Mouse (Mus musculus) fibroblast of lung, adult 2 months (primary cell): ENCODE measurements around the gene Zfp358.

Experiments
- DNase-seq: peaks from one replicate; pipeline ENCODE4 v3.0.0-alpha.2; 2011; ENCODE audit warnings: low read depth

Zfp358 gene

DNA sequence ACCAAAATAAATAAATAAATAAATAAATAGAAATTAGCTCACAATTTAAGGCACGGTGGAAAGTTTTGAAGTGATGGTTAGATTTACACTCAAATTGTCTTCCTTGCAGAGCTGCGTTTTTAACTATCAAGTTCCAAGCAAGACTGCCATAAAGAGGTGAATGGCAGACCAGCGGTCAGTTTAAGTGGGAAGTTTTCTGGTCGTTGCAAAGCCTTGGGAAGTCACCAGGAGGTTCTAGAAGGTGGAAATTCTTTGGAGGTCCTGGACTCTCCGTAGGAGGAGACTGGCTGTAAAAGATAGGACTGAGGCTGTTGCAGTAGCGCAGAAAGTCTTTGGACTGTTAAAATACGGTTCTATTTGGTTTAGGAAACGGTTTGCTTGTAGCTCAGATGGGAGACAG is 6.8 kb downstream of the Zfp358 start:
- DNase-seq: no peak

DNA sequence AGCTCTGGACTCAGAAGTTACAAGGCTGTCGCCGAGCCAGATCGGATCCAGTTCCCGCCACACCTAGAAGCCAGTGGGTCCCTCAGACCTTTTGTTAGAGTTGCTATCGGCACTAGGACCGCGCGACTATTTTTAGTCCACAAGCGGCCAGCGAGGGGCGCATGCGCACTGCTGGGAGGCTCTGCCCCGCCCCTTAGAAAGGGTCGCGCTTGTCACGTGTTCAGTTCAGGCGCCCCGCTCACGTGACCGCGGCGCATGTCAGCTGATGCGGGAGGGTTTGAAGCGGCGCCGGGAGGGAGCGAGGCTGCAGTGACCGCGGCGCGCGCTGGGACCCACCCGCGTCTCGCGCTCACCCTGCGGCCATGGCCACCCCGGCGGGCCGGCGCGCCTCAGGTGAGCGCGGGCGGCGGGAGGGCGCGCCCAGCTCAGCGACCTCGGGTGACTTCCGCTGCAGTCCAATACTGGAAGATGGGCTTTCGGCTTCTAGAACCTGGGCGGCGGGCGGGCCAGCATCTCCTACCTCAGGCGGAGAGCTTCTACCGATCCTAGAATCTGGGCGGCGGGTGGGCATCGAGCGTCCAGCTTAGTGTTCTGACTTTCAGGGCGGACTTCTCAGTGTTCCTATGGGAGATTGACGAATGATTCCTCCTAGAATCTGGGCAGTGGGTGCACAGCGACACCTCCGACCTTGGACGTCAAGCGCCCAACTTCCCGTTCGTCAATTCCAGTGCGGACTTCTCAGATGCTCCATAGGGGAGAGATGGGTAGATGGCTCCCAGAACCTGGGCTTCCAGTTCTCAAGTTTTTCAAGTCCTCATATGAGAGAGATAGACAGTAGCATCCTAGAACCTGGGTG is 7.5 kb downstream of the Zfp358 start, which contains the start of gene Mcoln1:
Mcoln1 (plus strand) TSS at position 223 of the 856 bp plus-strand sequence.
- DNase-seq: peak; percentile 94

DNA sequence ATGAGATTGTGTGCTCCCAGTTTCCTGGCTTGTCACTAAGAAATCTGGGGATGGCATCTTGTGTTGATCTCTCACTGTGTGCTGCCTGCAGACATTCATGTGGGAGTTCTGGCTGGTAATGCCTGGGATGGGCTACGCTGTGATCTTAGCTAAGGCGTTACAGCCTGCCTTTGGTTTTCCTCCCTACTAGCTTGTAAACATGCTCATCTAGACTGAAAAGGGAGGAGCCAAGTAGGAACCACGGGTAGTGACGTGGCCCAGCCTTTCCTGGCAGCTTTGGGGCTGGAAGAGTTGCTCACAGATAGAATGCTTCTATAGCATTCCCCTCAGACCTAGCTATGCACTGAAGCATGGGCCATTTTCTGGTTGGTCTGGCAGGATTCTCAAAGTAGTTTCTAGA is 9.3 kb downstream of the Zfp358 start:
- no peak for DNase-seq

DNA sequence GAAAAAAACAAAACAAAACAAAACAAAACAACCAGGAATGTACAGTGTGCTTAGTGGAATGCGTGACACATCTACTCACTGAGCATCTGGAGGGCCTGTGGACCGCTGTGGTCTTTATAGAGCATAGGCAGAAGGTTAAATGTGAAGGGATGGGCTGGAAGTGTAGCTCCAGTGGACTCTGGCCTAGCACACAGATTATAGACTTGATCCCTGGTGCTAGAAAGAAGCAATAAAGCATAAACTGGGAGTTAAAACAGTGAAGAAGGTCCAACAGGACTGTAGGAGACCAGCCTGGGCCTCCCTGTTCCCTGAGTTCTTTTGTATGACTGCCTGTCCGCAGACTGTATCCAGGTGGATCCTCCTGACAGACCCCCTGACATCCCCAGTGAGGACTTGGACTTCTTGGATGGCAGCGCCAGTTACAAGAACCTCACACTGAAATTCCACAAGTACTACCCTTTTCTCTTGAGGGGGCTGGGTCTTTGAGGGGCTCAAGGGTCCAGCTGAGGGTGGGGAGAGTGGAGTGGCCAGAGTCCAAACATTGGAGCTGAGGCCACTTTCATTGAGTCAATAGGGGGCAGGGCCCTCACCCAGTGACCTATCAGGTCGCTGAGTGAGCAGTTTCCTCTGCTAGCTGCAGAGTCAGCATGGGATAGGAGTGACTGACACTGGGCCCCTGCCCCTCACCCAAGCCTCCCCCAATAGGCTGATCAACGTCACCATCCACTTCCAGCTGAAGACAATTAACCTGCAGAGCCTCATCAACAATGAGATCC is 15.2 kb downstream of the Zfp358 start:
- no peak for DNase-seq

DNA sequence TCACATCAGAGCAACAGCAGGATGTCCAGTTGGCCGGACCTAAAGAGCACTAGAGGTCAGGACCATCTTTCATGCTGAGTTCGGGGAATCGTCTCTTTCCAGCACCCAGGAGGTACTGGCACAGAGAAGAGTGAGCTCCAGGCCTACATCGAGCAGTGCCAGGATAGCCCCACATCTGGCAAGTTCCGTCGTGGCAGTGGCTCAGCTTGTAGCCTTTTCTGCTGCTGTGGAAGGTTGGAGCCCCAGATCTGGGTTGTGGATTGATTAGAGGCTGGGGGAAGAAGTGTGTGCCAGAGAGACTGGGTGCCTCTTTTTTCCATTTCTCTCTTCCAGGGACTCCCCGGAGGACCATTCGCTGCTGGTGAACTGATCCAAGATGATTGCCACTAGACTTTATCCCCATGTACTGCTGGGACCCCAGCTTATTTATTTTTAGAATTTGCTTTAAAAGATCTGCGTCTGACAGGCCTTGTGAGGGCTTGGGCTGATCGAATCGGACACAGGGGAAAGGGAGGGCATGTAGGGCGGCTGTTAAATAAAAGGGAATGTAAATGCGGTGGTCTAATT is 21.8 kb downstream of the Zfp358 start:
- no peak for DNase-seq

DNA sequence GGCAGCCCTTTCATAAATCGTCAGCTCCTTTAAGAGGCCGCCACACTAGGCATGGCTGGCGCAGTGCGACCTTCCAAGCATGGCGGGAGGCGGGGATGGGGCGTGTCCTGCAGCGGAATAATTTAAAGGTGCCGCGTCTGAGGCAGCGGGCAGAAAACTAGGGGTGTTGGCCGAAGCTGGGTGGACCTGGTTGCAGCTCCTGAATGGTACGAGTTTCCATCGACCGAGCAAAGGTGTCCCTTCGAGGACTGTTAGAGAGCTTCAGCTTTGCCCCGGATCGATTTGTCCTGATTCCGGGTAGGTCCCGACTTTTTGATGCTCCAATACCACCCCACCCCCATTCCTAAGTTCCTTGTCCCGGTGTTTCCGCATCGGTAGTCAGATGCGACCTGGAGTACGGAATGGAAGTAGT is 22.3 kb downstream of the Zfp358 start, which contains the start of gene Pnpla6:
Pnpla6 (plus strand) TSS at position 125 of the 412 bp plus-strand sequence.
- DNase-seq: peak; percentile 56

DNA sequence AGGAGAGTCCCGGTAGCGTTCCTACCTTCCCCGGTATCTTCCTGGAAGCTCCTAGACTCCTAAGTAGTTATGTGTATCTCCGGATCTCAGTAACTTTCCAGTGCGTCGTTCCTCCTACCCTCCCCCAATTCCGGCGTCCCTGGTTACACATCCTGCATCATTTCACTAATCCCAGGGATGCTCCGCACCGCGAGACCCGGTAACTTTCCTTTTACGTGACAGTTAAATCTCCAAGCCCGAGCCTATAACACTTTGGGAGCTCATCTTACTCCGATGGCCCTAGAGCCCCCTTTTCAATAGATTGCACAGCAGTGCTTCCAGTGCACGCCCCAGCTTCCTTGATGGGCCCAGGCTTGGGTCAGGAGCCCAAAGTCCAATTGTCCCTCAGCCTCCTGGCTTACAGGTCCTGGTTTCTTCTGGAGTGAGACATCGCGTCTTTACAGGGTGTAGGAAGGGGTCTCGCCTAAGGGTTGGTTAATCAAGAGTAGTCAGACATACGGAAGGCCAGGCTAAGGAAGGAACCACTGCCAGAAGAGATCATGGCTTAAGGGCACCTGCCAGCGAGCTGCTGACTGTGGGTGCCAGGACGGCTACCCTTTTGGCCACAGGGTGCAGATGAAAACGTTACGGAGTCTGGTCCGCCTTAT is 23.0 kb downstream of the Zfp358 start:
- no peak for DNase-seq

DNA sequence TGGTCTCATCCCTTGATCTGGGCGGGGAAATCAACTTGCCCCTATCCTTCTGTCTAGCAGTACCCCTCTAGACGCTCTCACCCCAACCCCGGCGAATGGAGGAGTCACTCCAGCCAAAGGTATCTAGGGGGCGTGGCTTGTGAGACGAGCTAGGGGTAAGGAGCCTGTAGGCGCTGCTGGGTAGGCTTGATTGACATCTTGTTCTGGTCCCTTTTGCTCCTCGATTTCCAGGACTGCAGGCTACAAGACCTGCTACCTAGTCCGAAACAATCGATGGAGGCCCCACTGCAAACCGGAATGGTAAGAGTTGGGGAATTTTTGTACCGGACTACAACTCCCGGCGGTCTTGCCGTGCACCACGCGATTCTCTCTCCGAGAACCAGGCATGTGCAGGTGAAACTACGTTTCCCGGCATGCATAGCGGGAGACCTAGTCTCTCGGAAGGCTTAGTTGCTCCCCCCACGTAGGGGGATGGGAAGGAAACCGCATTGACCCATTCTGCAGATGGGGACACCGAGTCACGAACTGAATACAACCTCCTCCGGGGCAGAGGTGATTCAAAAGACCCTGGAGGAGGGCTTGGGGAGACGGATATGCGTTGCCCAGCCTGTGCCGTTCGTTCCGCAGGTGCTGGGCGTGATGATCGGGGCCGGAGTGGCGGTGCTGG is 23.6 kb downstream of the Zfp358 start:
- DNase-seq: peak; percentile 86

DNA sequence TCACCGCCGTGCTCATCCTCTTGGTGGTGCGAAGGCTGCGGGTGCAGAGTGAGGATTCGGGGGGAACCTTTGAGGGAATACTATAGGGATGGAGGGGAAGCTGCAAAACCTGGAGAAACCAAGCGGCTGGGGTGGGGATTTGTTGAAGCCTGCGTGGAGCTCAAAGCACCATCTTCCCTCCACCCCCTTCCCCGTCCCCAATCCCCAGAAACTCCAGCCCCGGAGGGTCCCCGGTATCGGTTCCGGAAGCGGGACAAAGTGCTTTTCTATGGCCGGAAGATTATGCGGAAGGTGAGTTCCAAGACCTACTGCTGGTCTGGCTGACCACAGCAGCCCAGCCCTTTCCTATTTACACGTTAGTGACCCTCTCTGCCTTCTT is 24.2 kb downstream of the Zfp358 start:
- DNase-seq: no peak

DNA sequence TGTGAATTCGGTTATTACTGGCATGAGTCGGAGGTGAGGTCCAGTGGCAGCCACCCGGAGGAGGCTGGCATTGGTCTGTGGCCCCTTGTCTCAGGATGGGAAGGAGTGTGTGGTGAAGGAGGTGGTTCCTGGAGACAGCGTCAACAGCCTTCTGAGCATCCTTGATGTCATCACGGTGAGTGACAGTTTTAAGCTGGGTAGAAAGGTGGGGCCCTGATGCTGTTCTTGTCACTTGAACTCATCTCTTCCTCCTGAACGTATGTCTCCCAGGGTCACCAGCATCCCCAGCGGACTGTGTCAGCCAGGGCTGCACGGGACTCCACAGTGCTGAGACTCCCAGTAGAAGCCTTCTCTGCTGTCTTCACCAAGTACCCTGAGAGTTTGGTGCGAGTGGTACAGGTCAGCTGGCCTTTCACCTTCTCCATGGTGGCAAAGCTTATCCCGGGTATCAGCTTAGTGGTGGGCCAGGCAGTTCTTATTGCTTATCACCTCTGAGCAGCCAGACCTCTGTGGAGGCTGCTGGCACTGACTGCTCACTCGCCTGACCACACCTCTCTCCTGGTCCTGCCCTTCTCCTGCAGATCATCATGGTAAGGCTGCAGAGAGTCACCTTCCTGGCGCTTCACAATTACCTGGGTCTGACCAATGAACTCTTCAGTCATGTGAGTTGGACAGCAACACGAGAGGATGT is 29.2 kb downstream of the Zfp358 start:
- no peak for DNase-seq

DNA sequence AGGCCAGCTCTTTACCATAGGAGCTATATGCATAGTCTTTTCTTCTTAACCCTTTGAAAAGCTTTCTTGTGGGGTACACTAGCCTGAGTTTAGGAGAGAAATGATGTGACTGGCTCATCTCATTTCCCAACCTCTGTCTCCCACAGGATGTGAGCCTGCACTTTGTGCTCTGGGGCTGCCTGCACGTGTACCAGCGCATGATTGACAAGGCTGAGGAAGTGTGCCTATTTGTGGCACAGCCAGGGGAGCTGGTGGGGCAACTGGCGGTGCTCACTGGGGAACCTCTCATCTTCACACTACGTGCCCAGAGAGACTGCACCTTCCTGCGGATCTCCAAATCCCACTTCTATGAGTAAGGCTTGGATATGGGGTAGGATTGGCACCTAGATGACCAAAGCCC is 37.9 kb downstream of the Zfp358 start:
- no peak for DNase-seq

DNA sequence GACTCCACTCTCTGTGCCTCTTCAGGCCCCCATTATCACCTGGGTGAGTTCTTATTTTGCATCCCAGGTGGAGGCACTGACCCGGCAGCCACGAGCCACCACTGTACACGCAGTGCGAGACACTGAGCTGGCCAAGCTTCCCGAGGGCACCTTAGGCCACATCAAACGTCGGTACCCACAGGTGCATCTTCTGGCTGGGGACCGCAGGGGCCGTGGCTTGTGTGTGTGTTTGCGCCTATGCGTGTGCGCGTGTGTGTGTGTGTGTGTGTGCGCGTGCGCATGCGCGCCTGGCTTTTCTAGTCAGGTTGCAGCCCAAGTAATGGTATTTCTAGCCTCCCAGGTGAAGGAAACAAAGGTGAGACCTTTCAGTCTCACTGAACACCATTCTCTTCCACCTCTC is 39.0 kb downstream of the Zfp358 start:
- no peak for DNase-seq

DNA sequence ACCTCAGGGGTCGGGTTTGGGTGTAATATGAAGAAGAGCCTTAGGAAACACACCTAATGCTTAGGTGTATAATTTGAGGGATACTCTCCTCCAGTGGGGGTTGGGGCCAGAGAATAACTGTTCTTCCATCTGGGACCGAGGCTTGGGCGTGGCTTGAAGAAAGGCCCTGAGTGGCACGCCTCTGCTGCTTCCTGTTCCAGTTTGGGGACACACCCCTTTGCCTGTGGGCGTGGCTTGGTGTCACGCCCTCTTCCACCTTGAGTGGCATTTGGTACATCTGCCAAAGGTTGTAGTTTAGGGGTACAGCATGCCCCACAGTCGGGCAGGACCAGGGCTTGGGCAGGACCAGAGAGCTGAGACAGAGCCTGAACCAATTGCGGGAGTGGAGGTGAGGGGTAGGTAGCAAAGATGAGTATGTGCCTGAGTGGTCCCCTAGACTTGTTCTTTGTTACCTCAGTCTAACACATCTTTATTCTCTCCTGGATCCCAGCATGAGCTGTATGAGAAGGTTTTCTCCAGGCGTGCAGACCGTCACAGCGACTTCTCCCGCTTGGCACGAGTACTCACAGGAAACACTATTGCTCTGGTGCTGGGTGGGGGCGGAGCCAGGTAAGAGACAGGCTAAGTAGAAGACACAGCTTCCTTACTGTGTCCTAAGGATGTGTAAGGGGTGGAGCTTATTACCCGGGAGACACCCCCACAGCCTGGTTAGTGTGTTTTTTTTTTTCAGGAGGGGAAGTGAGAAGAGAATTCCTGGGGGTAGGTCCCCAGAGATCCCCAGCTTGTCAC is 43.3 kb downstream of the Zfp358 start:
- no peak for DNase-seq

DNA sequence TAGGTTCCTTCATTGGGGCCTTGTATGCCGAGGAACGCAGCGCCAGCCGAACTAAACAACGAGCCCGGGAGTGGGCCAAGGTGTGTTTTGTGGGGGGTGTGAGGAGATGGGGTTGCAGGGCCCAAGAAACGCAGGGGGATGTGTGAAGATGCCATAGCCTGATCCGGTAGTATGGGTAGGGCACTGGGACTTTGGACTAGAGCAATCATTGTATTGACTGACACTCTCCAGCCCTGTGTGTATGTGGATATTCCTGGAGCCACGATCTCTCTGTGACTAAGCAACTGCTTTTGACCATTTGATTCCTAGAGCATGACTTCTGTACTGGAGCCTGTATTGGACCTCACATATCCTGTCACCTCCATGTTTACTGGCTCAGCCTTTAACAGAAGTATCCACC is 44.0 kb downstream of the Zfp358 start:
- DNase-seq: no peak

DNA sequence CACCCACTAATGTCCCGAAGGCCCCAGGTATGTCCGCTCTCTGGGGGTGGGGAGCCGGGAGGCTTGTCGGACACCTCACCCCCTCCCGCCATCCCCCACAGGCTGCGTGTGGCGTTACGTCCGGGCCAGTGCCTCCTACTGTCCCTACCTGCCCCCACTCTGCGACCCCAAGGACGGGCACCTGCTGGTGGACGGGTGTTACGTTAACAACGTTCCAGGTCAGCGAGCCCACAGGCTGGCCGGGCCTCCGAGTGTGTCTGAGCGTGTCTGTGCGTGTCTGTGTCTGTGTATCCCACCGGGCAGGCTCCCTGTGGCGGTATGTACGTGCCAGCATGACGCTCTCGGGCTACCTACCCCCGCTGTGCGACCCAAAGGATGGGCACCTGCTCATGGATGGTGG is 44.7 kb downstream of the Zfp358 start:
- no peak for DNase-seq

DNA sequence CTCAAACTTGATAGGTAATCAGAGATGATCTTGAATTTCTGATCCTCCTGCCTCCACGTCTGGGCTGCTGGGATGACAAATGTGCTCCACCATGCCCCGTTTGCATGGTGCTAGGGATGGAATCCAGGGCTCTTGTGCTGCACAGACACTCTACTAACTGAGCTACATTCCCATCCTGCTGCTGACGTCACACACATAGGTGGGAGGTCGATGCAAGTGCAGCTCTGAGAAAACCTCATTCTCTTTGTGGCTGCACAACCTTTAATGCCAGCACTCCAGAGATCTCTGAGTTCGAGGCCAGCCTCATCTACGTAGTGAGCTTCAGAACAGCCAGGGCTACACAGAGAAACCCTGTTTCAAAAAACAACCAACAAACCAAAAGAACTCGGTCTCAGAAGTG is 46.2 kb downstream of the Zfp358 start:
- no peak for DNase-seq

DNA sequence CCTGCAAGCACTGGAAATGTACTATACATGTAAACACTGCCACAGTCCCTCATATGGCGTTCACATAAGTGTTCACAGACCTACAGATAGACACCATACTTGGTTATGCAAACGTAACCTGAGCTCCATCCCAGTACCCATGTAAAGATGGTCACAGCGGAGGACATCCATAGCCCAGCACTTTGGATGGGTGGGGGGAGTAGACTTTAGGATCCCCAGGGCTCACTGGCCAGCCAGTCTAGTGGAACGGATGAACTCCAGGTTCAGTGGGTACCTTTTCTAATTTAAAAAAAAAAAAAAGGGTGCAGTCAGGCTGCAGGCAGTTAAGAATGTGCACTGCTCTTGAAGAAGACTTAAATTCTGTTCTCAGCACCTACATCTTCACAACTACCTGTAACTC is 47.1 kb downstream of the Zfp358 start:
- no peak for DNase-seq

DNA sequence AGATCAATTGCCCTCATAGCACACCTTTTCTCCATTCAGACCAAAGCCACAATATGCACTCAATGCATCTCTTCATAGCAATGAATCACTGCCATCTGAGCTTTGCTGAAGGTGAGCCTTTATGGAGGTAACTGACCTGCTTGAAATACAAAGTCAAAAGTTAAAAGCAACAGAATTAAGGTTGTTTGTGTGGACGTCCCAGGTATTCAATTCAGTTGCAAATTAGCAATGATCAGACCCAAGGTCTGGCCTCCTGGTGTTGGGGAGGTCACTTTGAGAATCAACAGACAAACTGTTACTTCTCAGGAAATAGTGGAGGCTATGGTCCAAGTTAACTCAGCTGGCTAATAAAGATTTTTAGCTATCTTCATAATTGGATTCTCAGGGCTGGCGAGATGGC is 53.6 kb downstream of the Zfp358 start:
- no peak for DNase-seq
